Mouse (Mus musculus) ES-CJ7 (cell line): ENCODE measurements around the gene Espnl.
A peak's percentile ranks its signal among the peaks of the same experiment; 100 is the strongest.

Experiments
- DNase-seq: peaks from one replicate; pipeline ENCODE4 v3.0.0; 2011; ENCODE audit warnings: low read depth, low spot score

The Espnl gene

DNA sequence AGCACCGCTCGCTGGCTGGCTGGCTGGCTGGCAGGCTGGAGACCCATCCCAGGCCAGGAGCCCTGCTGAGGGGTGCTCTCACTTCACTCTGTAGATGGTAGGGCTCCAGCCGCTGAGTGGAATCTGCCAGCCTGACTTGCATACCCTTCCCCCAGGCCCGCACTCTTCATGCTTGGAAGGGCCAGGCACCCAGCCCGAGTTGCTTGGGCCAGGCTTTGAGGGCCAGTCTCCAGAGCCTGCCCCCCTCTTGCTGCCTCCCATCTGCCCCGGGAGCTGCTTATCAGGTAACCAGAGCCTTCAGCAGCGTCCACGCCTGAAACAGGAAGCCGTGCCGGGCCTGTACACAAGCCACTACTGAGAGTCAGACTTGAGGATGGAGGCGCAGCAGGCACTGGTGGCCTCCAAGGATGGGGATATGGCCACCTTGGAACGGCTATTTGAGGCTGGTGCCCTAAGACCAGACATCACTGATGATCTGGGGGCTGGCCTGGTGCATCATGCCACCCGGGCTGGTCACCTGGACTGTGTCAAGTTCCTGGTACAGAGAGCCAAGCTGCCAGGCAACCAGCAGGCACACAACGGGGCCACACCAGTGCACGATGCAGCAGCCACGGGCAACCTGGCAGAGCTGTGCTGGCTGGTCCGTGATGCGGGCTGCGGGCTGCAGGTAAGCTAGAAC lies at the start of gene Espnl:
Gene Espnl (plus strand): TSS at position 316 of the 679 bp plus-strand sequence.
- no peak for DNase-seq

DNA sequence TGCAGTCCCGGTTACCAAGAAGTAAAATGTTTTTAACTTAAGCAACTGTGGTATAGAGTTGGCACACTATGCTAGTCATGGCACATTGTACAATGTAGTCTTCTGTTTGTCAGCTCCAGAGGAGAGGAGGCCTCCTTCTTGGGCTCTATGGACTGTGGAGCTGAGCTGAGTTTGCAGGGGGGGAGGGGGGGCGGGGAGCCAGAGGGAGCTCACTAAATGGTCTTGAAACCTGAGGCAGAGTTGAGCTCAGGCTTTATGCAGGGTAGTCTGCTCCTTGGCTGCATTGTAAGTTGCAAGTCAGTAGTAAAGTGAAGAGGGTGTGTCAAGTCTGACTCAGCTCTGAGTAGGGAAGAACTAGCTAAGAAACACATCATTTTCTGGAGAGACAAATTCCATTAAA lies 49.6 kb upstream of the Espnl start:
- no peak for DNase-seq

DNA sequence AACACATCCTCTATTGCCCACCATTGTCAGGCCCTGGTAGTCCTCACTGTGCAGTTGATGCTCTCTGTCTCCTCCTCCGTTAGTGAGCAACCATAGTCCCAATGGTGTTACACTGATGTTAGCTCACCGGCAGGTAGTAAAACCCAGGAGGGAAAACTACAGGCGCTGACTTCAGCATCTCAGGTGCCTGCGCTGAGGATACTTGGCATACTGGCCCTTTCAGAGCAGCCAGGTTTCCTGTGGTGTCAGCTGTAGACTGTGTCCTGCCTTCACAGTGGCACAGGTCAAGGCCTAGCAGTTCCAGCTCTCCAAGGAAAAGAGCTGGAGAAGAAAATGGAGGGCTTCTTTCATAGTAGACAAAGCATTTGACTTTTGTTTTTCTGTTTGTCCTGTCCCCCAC lies 45.3 kb upstream of the Espnl start:
- DNase-seq = no peak

DNA sequence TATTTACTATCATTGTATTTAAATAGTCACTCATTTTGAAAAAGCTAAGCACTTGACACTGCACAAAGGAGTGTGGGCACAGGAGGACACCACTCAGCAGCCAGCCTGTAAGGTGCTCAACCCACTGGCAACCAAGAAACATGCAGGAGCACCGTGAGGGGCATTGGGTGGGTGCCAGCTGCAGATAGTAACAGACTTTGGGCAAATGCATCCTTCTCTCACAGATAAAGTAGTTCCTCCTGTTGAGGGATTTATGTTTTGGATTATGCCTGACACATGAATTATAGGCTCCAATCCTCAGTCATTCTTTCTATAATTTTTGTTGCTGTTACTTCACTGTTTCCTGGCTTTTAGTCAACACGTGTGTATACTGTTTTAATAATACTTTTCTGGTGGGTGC lies 44.4 kb upstream of the Espnl start:
- DNase-seq = no peak

DNA sequence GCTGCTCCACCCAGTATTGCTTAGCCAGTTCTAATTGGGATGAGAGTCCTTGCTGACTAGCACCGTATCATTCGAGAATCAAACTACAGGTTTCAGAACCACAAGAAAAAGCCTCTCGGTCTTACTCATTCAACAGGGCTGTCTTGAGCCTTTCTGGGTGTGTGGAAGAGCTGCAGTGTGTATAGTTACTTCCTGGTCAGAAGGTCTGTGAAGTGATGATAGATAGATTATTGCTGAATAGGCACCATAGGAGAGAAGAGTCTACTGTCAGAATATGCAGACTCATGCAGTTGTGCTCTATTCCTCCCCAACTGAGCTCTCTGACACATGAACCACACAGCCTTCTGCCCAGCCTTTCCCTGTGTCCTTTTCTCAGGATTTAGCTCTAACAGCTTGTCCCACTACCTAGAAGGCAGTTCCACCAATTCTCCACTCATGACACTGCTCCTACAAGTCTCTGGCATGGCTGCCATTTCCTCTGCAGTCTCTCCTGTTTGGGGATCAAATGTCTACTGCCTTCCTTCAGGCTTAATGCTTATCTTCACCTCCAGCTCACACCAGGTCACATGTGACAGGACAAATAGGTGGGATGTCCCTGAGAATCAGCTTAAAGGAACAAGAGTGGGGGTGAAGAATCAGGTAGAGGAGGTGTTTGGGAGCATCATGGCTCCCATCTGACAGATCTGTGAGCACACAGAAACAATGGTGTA lies 43.3 kb upstream of the Espnl start:
- DNase-seq = no peak

DNA sequence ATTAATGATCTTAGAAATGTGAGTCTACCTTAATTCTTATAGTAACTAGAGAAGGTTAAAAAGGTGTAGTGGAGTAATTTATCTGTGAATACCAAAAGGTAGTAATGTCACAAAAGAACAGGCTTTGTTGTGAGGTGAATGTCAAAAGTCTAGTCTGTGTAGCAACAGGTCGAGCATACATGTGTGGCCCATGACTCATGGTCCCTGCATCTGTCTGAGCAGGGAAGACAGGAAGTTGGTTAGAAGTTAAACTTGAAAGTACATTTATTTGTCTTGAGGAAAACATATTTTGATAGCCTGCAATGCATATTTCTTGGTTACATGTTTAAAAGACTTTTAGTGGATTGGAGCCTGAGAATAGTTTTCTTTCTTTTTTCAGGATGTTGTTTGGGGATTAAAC lies 42.7 kb upstream of the Espnl start:
- no peak for DNase-seq

DNA sequence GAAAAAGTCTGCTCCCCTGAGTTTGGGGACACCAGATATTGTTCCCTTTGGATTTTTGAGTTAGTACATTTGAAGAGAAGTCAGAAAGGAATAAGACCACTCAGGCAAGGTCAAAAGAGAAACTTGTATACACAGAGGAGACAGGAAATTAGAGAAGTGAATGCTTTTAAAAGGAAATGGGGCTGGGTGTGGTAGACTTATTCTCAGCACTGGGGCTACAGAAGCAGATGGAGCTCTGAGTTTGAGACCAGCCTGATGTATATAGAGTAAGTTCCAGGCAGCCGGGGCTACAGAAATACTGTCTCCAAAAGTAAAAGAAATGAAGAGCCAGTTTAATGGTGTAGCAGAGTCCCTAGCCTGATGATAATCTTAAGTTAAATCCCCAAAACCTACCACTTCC lies 39.3 kb upstream of the Espnl start:
- no peak for DNase-seq

DNA sequence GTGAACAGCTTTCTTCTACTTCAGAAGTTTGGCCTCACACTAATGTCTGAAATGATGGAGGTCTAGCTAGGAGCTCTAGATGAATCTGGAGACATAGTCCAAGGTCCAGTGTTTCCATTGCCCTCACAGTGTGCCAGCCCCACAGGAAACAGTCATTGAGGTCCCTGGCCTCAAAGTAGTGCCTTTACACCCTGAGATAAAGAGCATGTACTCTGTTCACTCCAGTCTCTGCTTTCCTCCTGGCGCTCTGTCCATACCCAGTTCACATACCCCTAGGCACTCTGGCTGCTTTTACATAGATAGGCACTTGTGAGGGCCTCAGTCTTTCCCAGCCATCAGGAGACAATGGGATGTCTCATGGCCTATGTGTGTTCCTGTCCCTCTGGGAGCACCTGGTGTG lies 32.5 kb upstream of the Espnl start:
- no peak for DNase-seq

DNA sequence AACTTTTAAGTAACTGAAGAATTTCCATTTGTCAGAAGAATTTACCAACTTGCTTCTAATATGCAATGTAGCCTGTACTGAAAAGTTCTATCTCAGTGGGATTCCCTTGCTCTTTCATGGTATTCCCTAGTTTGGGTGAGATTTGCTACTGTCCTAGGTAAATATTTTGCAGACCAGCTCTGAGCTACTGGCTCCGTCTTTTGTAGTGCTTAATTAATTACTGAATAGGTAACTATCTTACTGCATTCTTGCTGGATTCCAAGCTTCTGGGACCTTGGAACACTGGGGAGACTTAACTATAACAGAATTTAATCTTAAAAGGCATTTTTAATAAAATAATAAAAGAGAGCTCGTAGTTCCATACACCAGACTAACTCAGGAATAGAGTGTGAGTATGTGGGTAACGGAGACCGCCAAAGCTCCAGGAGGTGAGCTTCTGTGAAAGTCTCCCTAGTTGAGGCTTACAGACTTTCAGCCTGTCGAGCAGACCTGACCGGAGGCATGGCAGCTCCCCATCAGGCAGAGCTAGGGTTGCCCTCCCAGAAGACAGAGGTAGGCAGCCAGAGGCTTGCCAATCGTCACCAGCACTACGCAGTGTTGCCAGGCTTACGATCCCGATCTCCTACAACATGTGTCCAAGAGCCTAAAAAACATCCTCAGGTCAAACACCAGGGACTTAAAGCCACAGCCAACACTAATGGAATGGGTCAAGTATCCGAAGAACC lies 29.6 kb upstream of the Espnl start:
- no peak for DNase-seq

DNA sequence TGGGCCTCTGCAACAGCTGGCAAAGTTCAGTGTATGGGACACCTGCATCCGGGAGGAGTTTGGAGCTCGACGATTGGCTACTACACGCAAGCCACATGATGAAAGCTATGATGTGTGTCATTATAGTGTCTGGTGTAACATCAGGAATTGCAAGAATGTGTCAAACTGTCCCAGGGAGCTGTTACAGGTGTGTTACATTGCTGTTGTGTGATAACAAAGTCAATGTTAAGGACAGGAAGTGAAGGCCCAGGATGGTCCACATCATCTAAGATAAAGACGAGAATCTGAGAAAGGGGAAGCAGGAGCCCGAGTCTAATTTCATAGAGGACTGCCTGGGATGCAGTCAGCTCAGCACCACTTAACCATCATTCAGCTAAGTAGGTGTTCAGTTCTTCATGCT lies 26.3 kb upstream of the Espnl start:
- DNase-seq = no peak

DNA sequence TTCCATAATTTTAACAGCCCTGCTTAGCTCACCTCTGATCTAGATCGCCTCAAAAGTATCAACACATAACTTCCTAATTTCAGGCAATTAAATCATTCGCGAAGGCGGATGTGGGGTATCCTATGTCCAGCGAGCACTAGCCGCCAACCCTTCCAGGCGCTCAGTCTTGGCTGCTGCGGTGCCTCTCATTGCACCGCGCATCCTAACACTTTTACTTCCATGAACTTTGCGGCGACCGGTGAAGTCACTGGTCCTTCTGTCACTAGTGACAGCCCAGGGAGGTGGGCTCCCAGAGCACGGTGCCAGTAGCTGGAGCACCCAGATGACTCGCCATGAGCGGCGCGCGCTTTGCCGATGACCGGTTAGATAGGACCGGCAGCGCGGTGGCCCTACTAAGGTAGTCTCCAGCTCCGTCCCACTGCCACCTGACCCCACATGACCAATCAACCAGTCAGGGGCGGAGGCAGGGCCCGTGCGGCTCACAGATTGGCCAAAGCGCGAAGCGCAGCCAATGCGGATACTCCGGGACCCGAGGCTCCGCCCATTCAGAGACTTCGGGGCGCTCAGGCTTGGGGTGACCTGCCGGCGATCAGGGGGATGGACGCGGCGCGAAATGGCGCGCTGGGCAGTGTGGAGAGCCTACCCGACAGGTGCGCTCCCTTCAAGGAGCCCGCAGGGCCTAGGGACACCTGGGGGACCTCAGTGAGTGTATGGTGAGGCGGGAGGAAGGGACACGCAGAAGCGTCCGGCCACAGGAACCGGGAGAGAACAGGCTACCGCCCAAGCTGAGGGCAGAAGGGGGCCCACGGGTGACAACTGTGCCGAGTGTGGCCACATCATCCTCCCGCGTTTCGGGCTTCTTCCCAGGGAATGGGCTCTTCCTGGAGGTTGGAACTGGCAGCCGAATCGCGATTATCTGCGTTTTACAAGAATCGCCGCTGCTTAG lies 23.8 kb upstream of the Espnl start, which contains the start of gene Scly:
Gene Scly (plus strand): TSS at position 540 of the 946 bp plus-strand sequence.
- DNase-seq = peak; percentile 89

DNA sequence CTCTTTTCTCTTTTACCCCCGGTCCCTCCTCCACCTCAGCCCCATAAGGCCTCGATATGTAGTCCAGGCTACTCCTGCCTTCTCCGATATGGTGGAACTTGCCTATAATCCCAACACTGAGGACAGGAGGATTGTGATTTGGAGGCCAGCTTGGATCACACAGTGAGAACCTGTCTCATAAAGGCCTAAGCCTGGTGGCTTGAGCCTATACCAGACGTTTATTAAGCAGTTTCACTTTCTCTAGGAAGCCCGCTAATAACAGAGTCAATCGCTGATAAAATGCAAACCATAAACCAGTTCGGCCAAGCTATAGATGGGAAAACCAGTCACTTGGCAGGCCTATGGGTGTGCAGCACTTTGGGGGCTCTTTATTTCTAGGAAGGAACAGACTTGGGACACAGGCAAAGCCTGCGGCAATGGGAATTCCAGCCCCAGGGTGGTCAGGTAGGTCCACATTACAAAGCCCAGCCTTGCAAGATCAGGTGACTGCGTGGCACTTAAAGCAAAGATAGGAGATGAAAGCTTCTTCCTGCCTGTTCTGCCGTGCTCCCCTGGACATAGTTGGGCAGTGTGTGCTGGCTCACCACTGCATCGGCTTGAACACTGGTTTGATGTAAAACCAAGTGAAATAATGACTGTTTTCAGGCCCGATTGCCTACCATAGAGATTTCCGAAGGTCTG lies 22.7 kb upstream of the Espnl start:
- no peak for DNase-seq

DNA sequence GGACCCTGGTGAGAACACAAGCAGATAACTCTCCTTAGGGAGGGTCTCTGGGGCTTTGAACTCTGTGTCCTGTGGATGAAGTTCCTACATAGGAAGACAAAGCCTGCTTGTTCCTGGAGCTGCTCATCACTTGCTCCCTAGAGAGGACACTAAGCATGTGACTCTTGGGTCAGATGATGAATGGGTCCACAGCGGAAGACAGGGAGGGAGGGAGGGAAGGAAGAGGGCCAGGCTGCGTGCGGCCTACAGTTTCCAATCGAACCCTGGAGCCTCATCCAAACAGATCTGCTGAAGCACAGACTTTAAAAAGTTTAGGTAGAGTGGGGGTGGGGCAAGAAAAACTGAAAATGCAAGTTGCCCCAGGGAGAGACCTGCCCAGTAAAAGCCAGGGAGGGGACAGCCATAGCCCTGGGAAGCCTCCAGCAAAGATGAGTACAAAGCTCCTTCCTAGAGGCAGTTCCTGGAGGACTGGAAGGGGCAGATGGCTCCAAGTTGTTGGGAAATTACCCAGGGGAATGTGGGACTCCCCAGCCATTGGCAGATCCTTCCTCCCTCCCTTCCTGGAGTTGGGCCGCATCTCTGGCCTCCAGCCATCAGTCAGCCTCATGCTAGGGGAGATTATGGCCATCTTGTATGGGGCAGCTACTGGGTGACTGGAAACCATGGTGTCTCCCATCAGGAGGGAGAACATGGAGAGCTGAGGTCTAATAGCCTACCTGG lies 22.0 kb upstream of the Espnl start:
- DNase-seq = no peak

DNA sequence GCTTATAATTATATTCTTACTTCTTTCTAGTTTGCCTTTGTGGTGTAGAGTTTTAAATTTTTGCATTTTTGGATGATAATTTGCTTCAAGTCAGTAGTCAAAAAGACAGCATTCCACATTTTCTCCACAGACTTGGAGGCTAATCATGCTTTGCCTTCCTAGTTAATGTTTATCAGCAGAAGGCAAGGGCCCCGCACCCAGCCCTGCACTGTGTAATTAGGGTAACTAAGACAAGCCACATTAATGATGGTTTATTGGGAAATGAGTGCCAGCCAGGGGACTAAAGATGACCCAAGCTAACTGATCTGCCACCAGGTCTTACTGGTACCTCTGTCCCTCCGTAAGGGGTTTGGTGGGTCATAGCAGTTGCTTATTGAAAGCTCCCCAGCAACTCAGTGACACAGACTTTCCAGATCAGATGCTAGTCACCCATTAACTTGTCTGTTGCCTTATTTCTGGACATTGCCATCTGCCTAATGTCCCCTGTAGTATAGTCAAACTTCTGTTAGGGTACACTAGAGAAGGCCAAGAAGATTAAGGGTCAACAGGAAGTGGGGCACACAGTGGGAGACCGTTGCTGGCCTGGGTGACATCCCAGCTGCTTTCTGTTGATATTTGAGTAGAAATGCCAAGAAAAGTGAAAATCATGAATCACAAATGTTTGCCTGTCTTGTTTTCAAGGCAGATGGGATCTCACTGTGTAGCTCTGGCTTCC lies 20.5 kb upstream of the Espnl start:
- DNase-seq = no peak

DNA sequence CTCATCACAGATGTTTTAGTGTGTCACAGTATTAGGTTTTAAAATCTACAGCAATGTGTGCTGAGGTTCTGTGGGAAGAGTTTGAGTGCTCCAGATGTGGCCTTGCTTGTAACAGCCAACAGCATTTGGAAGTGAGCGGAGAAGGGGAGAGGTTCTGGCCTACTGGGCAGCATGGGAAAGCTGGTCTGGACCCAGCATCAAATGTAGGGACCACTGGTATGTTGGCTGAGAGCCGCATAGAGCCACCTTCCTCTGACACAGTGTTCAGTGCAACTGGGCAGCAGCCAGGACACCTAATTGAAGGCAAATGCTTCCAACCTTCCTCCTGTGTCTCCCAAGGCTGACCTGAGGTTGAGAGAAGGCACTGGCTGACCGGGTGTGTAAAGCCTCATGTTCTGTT lies 19.9 kb upstream of the Espnl start:
- no peak for DNase-seq

DNA sequence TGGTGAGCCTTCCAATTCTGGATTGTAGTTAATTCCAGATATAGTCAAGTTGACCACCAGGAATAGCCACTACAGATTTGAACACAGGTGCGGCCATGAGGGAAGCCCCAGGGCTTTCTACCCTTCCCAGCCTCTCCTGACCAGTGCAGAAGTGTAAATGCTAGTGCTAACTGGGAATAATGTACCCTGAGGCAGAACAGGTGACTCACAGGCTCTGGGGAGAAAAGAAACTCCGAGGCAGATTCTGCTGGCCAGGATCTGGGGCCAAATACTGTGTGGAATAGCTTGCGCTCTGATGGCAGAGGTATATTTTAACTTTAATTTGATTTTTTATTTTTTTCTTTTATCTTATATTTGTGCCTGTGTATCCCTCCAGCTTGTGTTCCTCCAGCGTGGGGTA lies 17.3 kb upstream of the Espnl start:
- DNase-seq = no peak

DNA sequence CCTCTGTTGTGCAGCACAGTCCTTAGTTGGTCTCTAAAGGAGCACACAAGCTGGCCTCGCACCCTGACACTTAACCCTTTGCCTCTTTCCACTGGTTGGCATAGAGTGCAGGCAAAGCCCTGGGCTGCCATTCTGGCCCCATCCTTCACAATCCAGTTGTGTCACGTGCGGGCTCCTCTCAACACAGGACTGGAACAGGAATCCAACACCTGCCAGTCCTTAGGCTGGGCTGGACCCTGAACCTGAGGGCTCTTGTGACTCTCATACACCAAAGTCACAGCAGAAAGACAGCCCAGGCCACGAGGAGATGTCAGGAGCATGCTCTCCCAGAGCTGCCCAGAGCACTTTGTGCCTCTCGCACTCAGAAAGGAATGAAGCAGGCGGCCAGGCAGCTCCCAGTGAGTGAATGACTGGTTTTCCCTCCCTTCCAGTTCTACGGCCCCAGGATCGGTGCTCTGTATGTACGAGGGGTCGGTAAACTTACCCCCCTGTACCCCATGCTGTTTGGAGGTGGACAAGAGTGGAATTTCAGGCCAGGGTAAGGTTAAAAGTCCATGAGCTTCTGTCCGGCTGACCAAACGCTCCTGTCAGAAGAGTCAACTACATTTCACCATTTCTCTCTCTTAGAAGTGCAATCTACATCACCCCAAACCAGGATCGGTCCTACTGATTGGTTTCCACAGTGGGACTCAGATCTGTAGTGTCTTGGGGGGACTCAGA lies 12.3 kb upstream of the Espnl start:
- no peak for DNase-seq

DNA sequence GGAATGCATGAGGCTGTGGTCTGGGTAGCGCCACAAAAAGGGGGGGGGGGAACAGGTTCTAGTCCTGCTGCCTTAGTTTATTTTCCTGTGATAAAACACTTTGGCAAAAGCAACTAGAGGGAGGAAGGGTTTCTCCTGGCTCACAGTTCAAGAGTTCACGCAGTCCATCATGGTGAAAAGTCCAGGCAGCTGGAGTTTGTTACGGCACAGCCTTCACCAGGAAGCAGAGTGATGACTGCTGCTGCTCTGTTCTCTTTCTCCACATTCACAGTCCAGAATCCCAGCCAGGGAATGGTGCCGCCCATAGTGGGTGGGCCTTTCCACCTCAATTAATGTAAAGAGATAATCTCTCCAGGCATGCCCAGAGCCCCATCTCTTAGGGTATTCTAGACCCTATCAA lies 9.6 kb upstream of the Espnl start:
- DNase-seq = no peak

DNA sequence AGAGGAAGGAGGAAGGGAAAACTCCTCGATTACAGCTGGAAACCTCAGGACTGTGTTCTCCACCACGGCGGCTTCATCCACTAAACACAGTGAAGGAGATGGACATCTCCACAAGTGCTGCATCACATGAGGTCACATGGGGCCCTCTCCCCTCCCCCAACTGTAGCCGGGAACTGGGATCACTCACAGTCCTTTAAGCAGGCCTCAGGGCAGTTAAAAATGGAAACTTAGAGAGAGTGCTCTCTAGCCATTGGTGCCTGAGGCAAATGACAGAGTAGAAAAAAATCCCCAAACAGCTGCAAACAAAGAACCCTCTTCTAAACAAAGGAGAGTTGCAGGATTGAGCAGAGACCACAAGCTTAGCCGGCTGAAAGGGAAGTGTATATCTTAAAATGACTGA lies 8.6 kb upstream of the Espnl start:
- no peak for DNase-seq
